Mouse (Mus musculus) midbrain, embryonic 15.5 days (tissue): ENCODE measurements at regions not wholly inside any gene's neighbourhood (a gene's known extent, or its start where the extent isn't known, plus 50 kb on each side); places are given as distances from the start of the nearest gene placed in this dataset.

Experiments used
- ATAC-seq: fragments of 200-750 bp; cut with Nextera tagmentation; replicated peaks from 2 replicates; pipeline ENCODE4 v1.8.0; 2017; ENCODE audit warnings: moderate TSS enrichment
- H3K27ac ChIP-seq: fragments of 300-500 bp; sonication (generic); 2 replicates; pipeline ENCODE4 v1.5.1; 2015; ENCODE audit warnings: mild to moderate bottlenecking, inconsistent platforms
- H3K27me3 ChIP-seq: fragments of 300-500 bp; sonication (generic); replicated peaks from 2 replicates; pipeline ENCODE4 v1.6.1; 2015; ENCODE audit warnings: inconsistent platforms
- H3K36me3 ChIP-seq: fragments of 300-500 bp; sonication (generic); replicated peaks from 2 replicates; pipeline ENCODE4 v1.6.1; 2015; ENCODE audit warnings: inconsistent platforms
- H3K4me1 ChIP-seq: fragments of 300-500 bp; sonication (generic); 2 replicates; pipeline ENCODE4 v1.6.1; 2015; ENCODE audit warnings: inconsistent platforms
- H3K4me2 ChIP-seq: fragments of 300-500 bp; sonication (generic); 2 replicates; pipeline ENCODE4 v1.6.1; 2015; ENCODE audit warnings: inconsistent platforms, mild to moderate bottlenecking, moderate library complexity
- H3K4me3 ChIP-seq: fragments of 300-500 bp; sonication (generic); 2 replicates; pipeline ENCODE4 v1.5.1; 2015; ENCODE audit warnings: mild to moderate bottlenecking, inconsistent platforms
- H3K9ac ChIP-seq: fragments of 300-500 bp; sonication (generic); 2 replicates; pipeline ENCODE4 v1.6.1; 2015; ENCODE audit warnings: mild to moderate bottlenecking, inconsistent platforms
- H3K9me3 ChIP-seq: fragments of 300-500 bp; sonication (generic); 2 replicates; pipeline ENCODE4 v1.6.1; 2016; ENCODE audit warnings: inconsistent platforms
- WGBS: fragments of 180-500 bp; shearing (Covaris S2); methylation state at CpG from one replicate; pipeline ENCODE4 v1.1.7; 2015; ENCODE audit warnings: mixed read lengths; 5-methylcytosine and 5-hydroxymethylcytosine counted together

GRCm38 (mm10) chr14:67181586-67181985, 1172.6 kb upstream of the Gulo start:
- no peaks in the 10 kb centered on the region for H3K9me3 ChIP-seq
- no peak overlapping the region for H3K4me2 ChIP-seq
- no peak overlapping the region for H3K27ac ChIP-seq
- WGBS: 59% methylated on average over 3 of the region's 3 CpGs
- no peaks in the 10 kb centered on the region for H3K27me3 ChIP-seq
- H3K9ac ChIP-seq: no peak overlapping the region
- H3K36me3 ChIP-seq: no peaks in the 10 kb centered on the region
- no peaks in the 10 kb centered on the region for H3K4me1 ChIP-seq
- no peak overlapping the region for H3K4me3 ChIP-seq
- ATAC-seq: no peak

- Histone ChIP-seq H3K27ac (no peak overlapping the region), H3K9me3 (no peaks in the 10 kb centered on the region), H3K4me2 (no peak overlapping the region), H3K36me3 (no peaks in the 10 kb centered on the region), H3K4me1 (no peaks in the 10 kb centered on the region), H3K27me3 (no peaks in the 10 kb centered on the region), H3K9ac (no peak overlapping the region), H3K4me3 (no peak overlapping the region)
- ATAC-seq: peak; percentile 75; the same call in 1 of the 2 replicates
Observed at GRCm38 (mm10) chr14:67179549-67179948, 1170.5 kb upstream of the Gulo start.

- Histone ChIP-seq H3K36me3 (no peaks in the 10 kb centered on the region), H3K27me3 (no peaks in the 10 kb centered on the region), H3K4me2 (no peak overlapping the region), H3K9me3 (no peaks in the 10 kb centered on the region), H3K4me3 (no peak overlapping the region), H3K9ac (no peak overlapping the region), H3K4me1 (no peaks in the 10 kb centered on the region), H3K27ac (no peak overlapping the region)
- ATAC-seq: no peak
- WGBS: 52% methylated on average over 9 of the region's 9 CpGs
Observed at GRCm38 (mm10) chr14:67178329-67179039, 1169.5 kb upstream of the Gulo start.

- no peaks in the 10 kb centered on the region for H3K9me3 ChIP-seq
- H3K4me1 ChIP-seq: no peaks in the 10 kb centered on the region
- ATAC-seq: no peak
- WGBS: 76% methylated on average over 6 of the region's 6 CpGs
- no peak overlapping the region for H3K27ac ChIP-seq
- no peak overlapping the region for H3K4me3 ChIP-seq
- H3K36me3 ChIP-seq: no peaks in the 10 kb centered on the region
- no peak overlapping the region for H3K9ac ChIP-seq
- no peaks in the 10 kb centered on the region for H3K27me3 ChIP-seq
- no peak overlapping the region for H3K4me2 ChIP-seq
Observed at GRCm38 (mm10) chr14:67176672-67177071, 1167.7 kb upstream of the Gulo start.

- no peak overlapping the region for H3K9ac ChIP-seq
- no peak overlapping the region for H3K27ac ChIP-seq
- H3K27me3 ChIP-seq: no peaks in the 10 kb centered on the region
- no peak overlapping the region for H3K4me2 ChIP-seq
- H3K36me3 ChIP-seq: no peaks in the 10 kb centered on the region
- WGBS: 88% methylated on average over 6 of the region's 6 CpGs
- H3K4me1 ChIP-seq: no peaks in the 10 kb centered on the region
- H3K4me3 ChIP-seq: no peak overlapping the region
- H3K9me3 ChIP-seq: no peaks in the 10 kb centered on the region
- no peak for ATAC-seq
Observed at GRCm38 (mm10) chr14:67176100-67176499, 1167.1 kb upstream of the Gulo start.

- H3K27ac ChIP-seq: no peak overlapping the region
- no peaks in the 10 kb centered on the region for H3K4me1 ChIP-seq
- WGBS: 82% methylated on average over 7 of the region's 7 CpGs
- no peaks in the 10 kb centered on the region for H3K9me3 ChIP-seq
- H3K4me3 ChIP-seq: no peak overlapping the region
- H3K36me3 ChIP-seq: no peaks in the 10 kb centered on the region
- no peak overlapping the region for H3K9ac ChIP-seq
- no peak for ATAC-seq
- no peaks in the 10 kb centered on the region for H3K27me3 ChIP-seq
- no peak overlapping the region for H3K4me2 ChIP-seq
Observed at GRCm38 (mm10) chr14:67174929-67175328, 1165.9 kb upstream of the Gulo start.

GRCm38 (mm10) chr14:67170801-67171200, 1161.8 kb upstream of the Gulo start:
- H3K27me3 ChIP-seq: no peaks in the 10 kb centered on the region
- ATAC-seq: no peak
- no peak overlapping the region for H3K9ac ChIP-seq
- no peak overlapping the region for H3K4me2 ChIP-seq
- no peaks in the 10 kb centered on the region for H3K4me1 ChIP-seq
- no peaks in the 10 kb centered on the region for H3K36me3 ChIP-seq
- H3K9me3 ChIP-seq: no peaks in the 10 kb centered on the region
- H3K27ac ChIP-seq: no peak overlapping the region
- H3K4me3 ChIP-seq: no peak overlapping the region
- WGBS: 89% methylated on average over 6 of the region's 6 CpGs

- H3K27me3 ChIP-seq: no peaks in the 10 kb centered on the region
- H3K9ac ChIP-seq: no peak overlapping the region
- ATAC-seq: no peak
- no peak overlapping the region for H3K4me3 ChIP-seq
- H3K27ac ChIP-seq: no peak overlapping the region
- no peak overlapping the region for H3K4me2 ChIP-seq
- no peaks in the 10 kb centered on the region for H3K4me1 ChIP-seq
- H3K36me3 ChIP-seq: no peaks in the 10 kb centered on the region
- no peaks in the 10 kb centered on the region for H3K9me3 ChIP-seq
- 54% methylated on average over 3 of the region's 3 CpGs for WGBS
Observed at GRCm38 (mm10) chr14:67170248-67170647, 1161.2 kb upstream of the Gulo start.

- no peak for ATAC-seq
- Histone ChIP-seq H3K4me1 (no peaks in the 10 kb centered on the region), H3K4me2 (no peak overlapping the region), H3K9me3 (no peaks in the 10 kb centered on the region), H3K9ac (no peak overlapping the region), H3K27me3 (no peaks in the 10 kb centered on the region), H3K4me3 (no peak overlapping the region), H3K27ac (no peak overlapping the region), H3K36me3 (no peaks in the 10 kb centered on the region)
- WGBS: 75% methylated on average over 1 of the region's 1 CpGs
Observed at GRCm38 (mm10) chr14:67169201-67169600, 1160.2 kb upstream of the Gulo start.

- Histone ChIP-seq H3K27ac (no peak overlapping the region), H3K9me3 (no peaks in the 10 kb centered on the region), H3K4me2 (no peak overlapping the region), H3K36me3 (no peaks in the 10 kb centered on the region), H3K9ac (no peak overlapping the region), H3K4me1 (0 out of 2 replicates have a peak, but pooled peaks cover 2% of the 10 kb centered on the region), H3K27me3 (no peaks in the 10 kb centered on the region), H3K4me3 (no peak overlapping the region)
- 90% methylated on average over 10 of the region's 10 CpGs for WGBS
- no peak for ATAC-seq
Observed at GRCm38 (mm10) chr14:67159996-67160395, 1151.0 kb upstream of the Gulo start.

GRCm38 (mm10) chr14:67158867-67159266, 1149.9 kb upstream of the Gulo start:
- 87% methylated on average over 9 of the region's 9 CpGs for WGBS
- ATAC-seq: no peak
- H3K36me3 ChIP-seq: no peaks in the 10 kb centered on the region

GRCm38 (mm10) chr14:67156366-67156765, 1147.4 kb upstream of the Gulo start:
- ATAC-seq: no peak
- Histone ChIP-seq H3K4me1 (0 out of 2 replicates have a peak, but pooled peaks cover 2% of the 10 kb centered on the region), H3K4me2 (no peak overlapping the region), H3K36me3 (no peaks in the 10 kb centered on the region), H3K9me3 (no peaks in the 10 kb centered on the region), H3K9ac (no peak overlapping the region), H3K4me3 (no peak overlapping the region), H3K27ac (no peak overlapping the region), H3K27me3 (no peaks in the 10 kb centered on the region)
- 70% methylated on average over 8 of the region's 8 CpGs for WGBS

More at GRCm38 (mm10) chr14:67158867-67159266, 1149.9 kb upstream of the Gulo start:
- no peaks in the 10 kb centered on the region for H3K9me3 ChIP-seq
- H3K27ac ChIP-seq: no peak overlapping the region
- no peak overlapping the region for H3K9ac ChIP-seq
- no peaks in the 10 kb centered on the region for H3K27me3 ChIP-seq
- H3K4me2 ChIP-seq: no peak overlapping the region
- 0 out of 2 replicates have a peak, but pooled peaks cover 2% of the 10 kb centered on the region for H3K4me1 ChIP-seq
- no peak overlapping the region for H3K4me3 ChIP-seq

GRCm38 (mm10) chr14:67153621-67154020, 1144.6 kb upstream of the Gulo start:
- Histone ChIP-seq H3K36me3 (no peaks in the 10 kb centered on the region), H3K9ac (no peak overlapping the region), H3K27ac (no peak overlapping the region), H3K9me3 (no peaks in the 10 kb centered on the region), H3K4me1 (0 out of 2 replicates have a peak, but pooled peaks cover 2% of the 10 kb centered on the region), H3K4me3 (no peak overlapping the region), H3K4me2 (no peak overlapping the region), H3K27me3 (no peaks in the 10 kb centered on the region)
- ATAC-seq: no peak
- WGBS: 64% methylated on average over 3 of the region's 3 CpGs
